Mouse (Mus musculus) c-Kit-positive CD71-positive TER-119-positive erythroid progenitor cells, embryonic 14.5 days (primary cell): Measurements from ENCODE around the gene Dlg2.
A peak's percentile ranks its signal among the peaks of the same experiment; 100 is the strongest.

ENCODE experiments used
- DNase-seq: peaks from one replicate; pipeline ENCODE4 v3.0.0-alpha.2; 2013; ENCODE audit warnings: low spot score

Dlg2 gene

GRCm38 (mm10) chr7:91090830-91091683 lies 614.6 kb downstream of the Dlg2 start:
- no peak for DNase-seq

DNA sequence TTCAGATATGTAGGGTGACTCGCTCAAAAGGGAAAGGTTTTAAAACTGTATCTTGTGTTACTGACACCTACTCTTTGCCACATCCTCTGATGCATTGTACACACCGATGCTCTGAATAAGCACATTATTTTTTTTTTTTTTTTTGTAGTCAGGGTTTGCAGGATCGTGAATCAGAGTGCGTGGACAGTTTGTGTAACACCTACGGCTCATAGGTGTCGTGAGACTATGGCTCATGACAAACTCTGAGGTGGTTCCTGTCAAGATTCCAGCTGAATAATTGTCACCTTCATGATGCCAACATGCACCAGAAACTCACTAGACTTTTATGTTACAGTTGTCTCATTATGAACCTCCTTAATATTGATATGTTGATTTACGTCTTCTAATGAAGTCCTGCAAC lies 620.0 kb downstream of the Dlg2 start:
- no peak for DNase-seq

DNA sequence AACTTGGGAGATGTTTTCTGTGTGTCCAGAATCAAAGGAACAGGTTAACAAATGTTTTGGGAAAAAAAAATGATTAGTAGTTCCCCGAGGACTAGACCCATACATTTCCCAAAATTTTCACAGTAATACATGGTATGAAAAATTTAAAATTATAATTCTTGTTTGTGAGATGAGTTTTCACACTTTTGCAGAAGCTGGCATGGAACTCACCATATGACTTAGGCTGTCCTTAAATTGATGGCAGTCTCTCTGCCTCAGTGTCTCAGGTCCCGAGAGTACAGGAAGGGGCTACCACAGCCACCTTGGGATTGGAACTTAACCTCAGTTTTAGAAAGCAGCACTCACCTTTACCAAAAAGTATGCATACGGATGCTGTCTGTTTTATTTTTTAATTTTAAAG lies 622.0 kb downstream of the Dlg2 start:
- DNase-seq, result no peak

- DNase-seq, result no peak
Observed at GRCm38 (mm10) chr7:91109575-91109974, 633.1 kb downstream of the Dlg2 start.

DNA sequence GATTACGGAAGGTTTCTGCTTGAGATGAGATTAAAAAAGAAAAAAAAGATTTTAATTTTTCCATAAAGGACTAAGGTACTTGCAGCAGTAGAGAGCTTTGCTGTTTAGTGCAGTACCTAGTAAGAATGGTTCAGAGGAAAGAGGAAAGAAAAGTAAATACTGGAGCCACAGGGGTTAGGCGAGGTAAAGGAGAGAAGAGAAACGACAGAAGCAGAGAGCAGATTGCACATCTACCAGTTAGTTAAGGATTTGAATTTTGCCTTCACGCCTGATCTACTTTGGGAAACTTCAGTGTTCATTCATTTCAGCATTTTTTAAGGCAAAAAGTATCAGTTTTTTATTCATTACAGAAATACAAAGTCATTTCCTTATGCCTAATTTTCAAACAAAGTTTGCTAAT lies 655.7 kb downstream of the Dlg2 start:
- no peak for DNase-seq

DNA sequence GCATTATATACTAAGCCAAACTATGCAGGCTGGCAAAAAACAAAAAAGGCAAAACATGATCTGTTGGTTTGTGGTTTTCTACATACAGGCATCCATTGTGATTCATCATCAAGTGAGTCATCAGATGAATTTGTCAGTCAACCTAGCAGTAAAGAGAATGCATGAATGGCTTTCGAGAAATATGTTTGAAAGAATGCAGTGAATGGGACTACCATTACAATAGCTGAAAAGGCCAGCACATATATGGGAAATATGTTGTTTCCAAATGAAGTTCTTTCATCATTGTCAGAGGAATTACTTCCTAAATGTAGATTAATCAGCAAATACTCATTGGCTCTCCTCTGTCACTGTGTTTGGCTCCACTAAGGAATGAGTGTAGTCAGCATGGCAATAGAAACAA lies 677.6 kb downstream of the Dlg2 start:
- DNase-seq, result no peak

- DNase-seq, result no peak
Observed at GRCm38 (mm10) chr7:91159144-91159543, 682.7 kb downstream of the Dlg2 start.

- no peak for DNase-seq
Observed at GRCm38 (mm10) chr7:91161643-91162175, 685.2 kb downstream of the Dlg2 start.

DNA sequence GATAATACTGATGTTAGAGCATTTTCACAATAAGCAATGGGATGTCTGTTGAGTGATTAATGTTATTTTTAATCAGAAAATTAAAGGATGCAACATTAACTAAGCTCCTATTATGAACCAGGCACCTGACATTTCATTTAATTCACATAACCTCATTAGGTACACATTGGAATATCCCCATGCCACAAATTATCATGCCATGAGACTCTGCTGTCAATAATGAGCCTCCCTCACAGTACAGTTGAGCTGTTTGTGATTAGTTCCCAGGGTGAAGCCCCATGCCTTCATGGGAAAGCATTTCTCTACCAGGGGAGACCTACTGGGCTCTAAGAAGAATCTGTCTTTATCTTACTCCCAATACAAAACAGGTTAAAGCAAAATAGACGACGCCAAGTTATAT lies 697.1 kb downstream of the Dlg2 start:
- no peak for DNase-seq

- no peak for DNase-seq
Observed at GRCm38 (mm10) chr7:91188211-91188610, 711.7 kb downstream of the Dlg2 start.

GRCm38 (mm10) chr7:91199372-91199771 lies 722.9 kb downstream of the Dlg2 start:
- no peak for DNase-seq

DNA sequence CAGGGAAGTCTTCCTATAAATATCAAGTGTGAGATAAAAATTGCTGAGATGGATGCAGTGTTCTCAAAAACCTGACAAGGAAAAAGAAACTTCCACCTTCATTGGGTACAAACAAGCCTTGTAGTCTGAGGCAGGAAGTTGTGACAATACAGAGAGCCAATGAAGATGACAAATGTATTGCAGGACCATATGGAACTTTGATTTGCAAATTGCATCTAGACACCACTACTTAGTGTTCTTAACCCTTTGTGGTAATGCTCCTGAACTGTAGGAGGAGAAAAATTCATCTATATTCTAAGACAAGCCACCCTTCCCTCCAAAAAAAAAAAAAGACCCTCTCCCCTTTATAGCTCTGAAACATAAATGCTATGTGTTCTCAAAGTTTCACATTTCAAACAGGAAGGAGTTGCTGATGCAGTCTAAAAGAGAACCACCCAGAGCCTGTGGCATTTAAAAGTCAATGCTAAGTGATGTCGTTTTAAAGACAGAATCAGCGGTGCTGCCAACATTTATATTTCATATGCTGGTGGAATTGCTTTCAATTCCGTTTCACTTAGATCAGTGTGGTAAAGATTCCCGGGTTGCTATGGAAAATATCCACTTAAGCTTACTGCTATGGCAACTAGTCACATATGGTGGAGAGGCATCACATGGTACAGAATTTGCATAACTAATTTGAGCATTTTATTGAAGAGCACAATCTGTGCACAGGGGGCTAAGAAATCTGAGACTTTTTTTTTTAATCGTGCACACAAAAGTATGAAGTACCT lies 731.8 kb downstream of the Dlg2 start:
- DNase-seq, result no peak

DNA sequence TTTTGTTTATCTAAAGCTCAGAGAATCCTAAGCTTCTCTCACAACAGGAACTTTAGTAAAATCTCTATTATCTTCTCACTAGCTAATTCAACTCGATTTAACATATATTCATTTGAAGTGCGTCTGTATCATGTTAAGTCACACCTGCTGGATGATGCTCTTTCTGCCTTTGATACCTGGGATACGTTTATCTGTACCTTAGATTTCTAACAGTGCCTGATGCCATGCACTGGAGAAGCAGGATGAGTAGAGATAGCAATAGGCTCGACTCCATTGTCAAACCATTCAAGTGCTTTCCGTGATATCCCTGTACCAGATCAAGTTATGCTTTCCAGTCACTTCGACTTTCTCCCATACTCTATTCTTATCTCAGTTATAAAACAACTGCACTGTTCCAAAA lies 732.5 kb downstream of the Dlg2 start:
- DNase-seq, result no peak

GRCm38 (mm10) chr7:91212236-91212635 lies 735.8 kb downstream of the Dlg2 start:
- no peak for DNase-seq

DNA sequence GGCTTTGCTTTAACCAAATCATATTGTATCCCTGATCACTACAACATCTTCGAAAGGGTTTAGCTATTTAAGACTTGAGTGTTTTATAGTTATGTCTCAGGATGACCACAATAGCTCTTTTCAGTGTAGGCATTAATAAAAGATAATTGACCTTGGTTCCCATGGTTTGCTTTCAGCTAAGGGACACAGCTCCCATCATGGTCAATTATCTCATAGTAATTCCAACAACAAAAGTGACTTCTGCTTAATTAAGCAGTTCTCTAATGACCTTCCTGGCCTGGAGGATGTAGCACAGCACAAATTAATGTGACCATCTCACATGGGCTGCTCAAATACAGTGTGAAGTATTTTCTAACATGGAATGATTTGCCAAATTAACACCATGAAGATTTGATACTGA lies 738.4 kb downstream of the Dlg2 start:
- DNase-seq, result no peak

DNA sequence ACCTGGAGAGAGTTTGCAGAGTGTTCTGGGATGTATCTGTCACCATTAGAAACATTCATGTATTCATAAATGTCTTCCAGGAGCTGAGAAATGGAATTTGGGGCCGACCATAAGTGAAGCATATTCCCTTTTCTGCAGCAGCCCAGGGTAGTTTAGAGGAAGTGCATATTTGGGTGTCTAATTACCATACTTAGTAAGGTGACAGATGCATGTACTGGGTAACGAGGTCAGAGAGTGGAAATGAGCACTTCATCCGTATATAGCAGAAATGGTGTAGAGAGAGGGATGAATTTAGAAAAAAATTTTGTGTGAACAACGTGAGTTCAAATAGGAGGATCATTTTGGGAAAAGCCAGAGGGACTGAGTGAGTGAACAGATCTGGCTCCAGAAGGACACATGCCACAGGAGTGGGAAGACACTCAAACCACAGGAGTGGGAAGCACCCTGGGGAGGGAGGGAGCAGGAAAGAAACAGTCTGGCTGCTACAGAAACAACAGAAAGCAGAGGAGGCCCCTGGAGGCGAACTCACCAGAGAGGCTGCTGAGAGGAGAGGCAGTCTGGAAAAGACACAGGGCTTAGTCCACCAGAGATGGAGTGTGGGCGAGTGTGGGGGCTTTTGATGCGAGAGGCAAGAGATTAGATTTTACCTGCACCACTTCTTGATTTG lies 742.0 kb downstream of the Dlg2 start:
- no peak for DNase-seq

- DNase-seq, result peak; percentile 30
Observed at GRCm38 (mm10) chr7:91226442-91226841, 750.0 kb downstream of the Dlg2 start.

GRCm38 (mm10) chr7:91241718-91242117 lies 765.2 kb downstream of the Dlg2 start:
- no peak for DNase-seq

GRCm38 (mm10) chr7:91261672-91262030 lies 785.2 kb downstream of the Dlg2 start:
- no peak for DNase-seq

DNA sequence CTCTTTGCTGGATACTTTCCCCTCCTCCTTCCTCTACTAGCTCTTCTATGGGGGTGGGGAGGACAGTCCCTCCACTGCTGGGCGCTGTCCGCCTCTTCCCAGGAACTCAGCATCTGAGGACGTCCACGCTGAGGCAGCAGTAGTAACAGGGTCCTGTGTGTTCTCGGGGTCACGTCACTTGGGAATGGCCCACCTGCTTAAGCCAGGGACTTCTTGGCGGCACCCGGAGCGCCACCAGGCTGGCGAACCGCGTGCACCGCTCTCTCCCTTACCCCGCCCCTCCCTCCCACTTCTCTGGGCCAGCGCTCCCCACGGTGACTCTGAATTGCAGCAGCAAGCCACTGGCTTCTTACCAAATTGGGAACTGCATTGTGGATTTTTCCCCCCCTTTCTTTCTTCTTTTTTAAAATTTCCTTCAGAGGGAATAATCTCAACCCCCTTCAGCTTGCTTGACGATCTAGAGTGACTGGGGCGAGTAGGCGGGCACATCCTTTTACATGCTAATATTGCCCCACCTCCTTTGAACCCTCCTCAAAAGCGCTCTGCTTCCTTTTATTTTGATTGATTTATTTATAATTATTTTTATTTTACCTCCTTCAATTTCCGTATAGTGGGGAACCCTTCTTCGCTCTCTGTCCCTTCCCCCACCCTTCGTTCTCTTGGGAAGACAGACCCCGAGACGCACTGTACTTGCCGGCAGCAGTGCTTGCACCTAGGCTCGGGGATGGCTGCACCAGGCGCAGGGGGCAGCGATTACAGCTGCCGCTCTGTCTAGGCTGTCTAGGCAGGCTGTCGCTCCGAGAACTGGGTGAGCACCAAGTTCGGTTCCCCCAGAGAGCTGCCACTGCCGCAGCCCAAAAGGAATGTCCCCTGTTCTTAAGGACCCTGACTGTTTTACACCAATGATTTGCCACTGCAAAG lies 785.8 kb downstream of the Dlg2 start:
- DNase-seq, result no peak

- no peak for DNase-seq
Observed at GRCm38 (mm10) chr7:91262998-91263397, 786.5 kb downstream of the Dlg2 start.

DNA sequence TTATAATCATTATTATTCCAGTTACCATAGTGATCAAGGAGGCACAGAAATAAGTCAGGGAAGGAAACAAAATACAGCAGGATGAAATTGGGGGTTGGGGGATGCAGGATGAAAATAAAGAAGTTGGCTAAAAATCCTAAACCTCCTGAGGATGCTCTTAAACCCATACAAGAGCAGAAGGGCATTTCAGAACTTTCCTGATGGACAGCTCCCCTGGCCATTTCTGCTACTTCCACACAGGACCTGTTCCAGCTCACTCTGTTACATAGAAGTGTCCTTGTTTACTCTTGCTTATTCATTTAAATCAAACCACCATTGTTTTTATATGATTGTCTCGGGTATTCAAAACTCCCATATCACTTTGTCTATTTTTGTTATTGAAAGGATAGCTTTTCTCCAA lies 791.3 kb downstream of the Dlg2 start:
- DNase-seq, result no peak
